Mouse (Mus musculus) right cerebral cortex, postnatal 25 days (tissue): ENCODE data around the gene Senp5.
A peak's percentile ranks its signal among the peaks of the same experiment; 100 is the strongest.

Source experiments
- DNase-seq: peaks from one replicate; pipeline ENCODE4 v3.0.0; 2022

Gene Senp5

DNA sequence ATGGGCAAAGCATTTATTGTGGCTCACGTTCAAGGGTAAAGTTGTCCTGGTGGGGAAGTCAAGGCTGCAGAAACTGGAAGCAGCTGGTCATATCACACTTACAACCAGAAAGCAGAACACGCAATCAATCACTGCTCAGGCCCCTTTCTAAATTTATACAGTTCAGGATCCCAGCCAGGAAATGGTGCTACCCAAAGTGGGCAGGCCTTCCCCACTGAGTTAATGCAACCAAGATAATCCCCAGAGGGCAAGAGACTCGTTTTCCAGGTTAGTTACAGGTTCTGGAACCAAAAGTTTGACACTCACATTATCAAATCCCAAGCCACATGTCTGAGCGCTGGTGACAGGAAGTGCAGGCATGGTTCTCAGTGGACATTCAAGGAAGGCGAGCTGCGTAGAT is 64.2 kb downstream of the Senp5 start:
- DNase-seq = no peak

DNA sequence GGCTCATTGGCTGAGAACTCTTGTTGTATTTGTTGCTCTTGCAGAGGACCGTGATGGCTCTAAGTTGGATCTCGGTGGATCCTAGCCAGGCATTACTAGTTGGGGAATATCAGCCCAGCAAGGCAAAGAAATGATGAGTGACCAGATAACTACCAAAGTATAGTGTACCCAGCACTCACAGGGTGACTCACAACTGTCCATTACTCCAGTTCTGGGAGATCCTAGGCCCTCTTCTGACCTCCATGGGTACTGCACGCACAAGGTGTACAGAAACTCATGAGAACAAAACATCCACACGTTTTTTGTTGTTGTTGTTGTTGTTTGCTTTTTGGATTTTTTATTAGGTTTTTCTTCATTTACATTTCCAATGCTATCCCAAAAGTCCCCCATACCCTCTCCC is 66.5 kb downstream of the Senp5 start:
- DNase-seq = no peak

GRCm38 (mm10) chr16:31935091-31935979 is 67.8 kb downstream of the Senp5 start:
- DNase-seq = no peak

DNA sequence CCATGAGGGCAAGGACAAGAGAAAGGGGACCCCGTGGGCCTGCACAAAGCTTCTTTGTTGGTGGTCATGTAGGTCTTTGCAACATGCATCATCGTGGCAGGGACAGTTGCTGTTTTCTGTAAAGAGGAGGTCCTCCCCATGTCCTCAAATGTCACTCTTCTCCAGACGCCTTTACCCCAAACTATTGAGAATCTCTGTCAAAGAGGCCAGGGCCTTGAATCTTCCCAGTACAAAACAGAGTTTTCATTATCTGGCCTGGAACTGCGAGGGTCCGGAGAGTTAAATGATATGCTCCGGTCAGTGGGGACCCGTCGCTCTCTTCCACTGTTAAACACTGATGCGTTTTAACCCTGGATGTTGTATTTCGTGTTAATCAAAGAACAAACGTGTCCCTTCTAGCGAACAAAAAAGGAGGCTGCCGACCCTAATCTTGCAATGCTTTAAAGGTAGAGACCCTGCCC is 68.5 kb downstream of the Senp5 start:
- no peak for DNase-seq

DNA sequence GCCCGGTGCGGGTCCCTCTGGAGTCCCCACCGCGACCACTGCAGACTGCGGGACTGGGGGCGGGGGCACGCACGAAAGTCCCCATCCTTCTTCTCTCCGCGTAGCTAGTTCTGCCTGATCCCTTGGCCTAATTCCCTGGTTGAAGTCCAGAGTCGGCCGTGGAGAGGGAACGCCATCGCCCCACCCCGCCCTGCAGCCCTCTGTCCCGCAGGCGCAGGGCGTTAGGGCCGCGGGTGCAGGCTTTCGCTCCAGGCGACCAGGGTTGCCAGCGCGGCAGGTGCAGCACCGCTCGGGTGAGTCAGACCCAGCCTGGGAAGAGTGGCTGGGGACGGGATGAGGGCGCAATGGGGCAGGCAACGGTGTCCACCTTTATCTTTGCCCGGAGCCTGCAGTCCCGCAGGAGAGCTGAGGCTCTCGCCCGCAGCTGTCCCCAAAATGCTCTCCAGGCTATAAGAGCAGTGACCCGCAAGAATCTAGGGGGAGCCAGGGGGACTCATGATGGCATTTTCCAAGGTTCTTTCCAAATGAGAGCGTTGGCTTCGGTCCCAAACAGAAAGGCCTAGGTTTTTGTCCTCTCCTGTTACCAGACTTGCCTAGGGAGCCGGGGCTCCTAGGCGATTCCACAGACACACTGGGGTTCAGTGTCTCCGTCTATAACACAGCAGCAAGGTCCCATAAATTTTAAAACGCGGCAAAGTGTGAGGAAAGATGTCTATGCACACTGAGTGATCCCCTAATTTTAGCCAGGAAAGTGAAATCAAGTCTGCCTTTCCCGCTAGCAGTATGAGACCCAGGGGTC is 69.1 kb downstream of the Senp5 start, which contains the start of gene Pigz:
Gene Pigz (plus strand): TSS at position 101 of the 799 bp plus-strand sequence.
- DNase-seq = peak; percentile 64

GRCm38 (mm10) chr16:31932840-31933697 is 70.0 kb downstream of the Senp5 start:
- peak; percentile 92 for DNase-seq

DNA sequence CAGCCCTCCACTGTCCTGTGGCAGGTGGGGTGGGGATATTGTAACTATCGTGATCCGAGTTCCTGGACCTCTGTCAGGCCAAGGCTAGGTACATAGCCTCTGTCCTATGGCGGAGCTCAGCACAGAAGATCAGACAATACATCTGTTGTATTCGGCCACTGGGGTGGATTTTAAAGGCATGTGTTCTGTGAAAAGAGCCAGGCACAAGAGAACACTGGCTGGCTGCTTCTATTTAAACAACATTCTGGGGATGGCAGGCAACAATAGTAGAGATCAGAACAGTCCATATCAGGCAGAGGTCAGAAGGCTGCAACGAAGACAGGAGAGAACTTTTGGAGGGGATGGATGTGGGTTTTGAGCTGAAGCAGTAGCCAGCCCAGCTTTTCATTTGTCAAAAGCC is 70.8 kb downstream of the Senp5 start:
- DNase-seq = no peak

DNA sequence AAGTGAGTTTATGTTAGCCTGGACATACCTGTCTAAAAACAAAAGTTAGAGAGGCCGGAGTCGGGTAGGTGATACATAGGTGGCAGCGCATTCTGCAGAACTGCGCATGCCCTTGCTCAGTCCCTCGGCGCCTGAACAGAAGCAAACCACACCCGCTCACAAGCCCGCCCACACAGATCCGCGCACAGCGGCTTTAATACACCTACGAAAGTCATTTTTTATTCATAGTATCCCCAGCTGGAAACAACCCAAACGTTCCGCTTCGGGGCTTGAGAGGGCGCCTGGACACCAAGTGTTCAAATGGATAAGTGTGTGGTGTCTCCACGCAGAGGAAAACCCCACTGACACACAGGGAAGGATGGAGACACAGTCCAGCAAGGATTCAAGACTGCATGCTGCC is 71.8 kb downstream of the Senp5 start:
- no peak for DNase-seq

GRCm38 (mm10) chr16:31927412-31927811 is 75.7 kb downstream of the Senp5 start:
- DNase-seq = no peak

DNA sequence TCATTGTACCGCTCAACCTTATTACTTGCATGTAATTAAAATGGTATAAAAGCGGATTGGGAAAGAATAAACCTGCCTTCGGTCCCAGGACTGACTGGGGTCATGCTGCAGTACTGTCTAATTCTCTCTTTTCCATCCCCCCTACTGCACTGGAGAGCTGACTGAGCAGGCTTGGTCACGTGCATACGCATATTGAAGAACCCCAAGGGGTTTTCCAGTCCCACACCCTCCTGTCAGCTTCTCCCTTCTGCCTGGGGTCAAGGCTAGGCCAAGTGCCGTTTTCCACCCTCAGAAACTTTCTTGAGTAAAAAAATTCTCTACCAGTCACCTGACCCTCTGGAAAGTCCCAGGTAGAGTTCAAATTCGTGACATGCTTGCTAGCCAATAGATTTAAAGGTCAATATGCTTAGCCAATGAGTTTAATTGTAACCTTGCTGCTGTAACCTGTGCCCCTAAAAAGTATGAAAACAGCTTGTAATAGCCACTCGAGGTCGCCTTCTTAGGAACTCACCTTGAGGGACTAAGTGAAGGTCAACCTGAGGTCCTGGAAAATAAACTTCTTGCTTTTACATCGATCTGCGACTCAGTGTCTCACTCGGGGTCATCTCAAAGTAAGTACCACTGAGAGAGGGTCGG is 76.4 kb downstream of the Senp5 start:
- no peak for DNase-seq

- DNase-seq = no peak
Observed at GRCm38 (mm10) chr16:31926091-31926490, 77.0 kb downstream of the Senp5 start.

DNA sequence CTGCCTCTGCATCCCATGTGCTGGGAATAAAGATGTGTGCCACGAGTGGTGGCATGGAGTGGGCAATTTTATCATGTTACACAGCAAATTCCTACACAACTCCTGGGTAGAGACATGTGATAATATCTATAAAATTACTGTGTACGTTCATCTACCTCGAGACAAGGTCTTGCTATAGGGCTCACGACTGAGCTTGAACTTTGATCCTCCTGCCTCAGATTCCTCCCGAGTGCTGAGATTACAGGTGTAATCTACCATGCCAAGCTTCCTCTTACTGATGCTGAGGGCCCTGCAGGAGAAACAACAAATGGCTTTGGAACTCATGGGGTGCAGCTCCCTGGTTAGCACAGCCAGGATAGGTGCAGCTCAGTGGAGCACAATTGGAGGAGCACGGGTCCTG is 78.7 kb downstream of the Senp5 start:
- no peak for DNase-seq

DNA sequence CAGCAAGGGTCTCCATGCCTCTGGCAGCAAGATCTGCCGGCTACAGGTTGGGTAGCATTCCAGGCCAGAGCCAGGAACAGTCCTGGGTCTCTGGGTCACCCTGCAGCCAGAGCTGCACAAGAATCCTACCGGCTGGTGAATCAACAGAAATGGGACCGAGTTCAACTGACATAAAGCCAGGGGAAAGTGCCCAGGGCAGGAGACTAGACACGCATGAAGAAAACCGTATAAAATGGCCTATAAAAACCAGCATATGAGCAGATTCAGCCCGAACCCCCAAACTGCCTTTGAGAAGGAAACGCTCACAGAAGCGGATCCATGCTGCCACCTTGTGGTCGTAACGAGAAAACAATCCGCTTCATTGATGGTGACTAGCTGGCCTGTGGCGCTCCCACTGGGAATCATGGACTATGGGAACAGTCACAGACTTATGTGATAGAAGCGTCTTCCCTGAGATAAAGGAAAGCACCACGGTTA is 84.8 kb downstream of the Senp5 start:
- peak; percentile 86 for DNase-seq

- DNase-seq = no peak
Observed at GRCm38 (mm10) chr16:31917776-31918175, 85.3 kb downstream of the Senp5 start.

- DNase-seq = no peak
Observed at GRCm38 (mm10) chr16:31910281-31910847, 92.7 kb downstream of the Senp5 start.
